Mouse (Mus musculus): Measurements from ENCODE around the gene S100b.

The S100b gene

DNA sequence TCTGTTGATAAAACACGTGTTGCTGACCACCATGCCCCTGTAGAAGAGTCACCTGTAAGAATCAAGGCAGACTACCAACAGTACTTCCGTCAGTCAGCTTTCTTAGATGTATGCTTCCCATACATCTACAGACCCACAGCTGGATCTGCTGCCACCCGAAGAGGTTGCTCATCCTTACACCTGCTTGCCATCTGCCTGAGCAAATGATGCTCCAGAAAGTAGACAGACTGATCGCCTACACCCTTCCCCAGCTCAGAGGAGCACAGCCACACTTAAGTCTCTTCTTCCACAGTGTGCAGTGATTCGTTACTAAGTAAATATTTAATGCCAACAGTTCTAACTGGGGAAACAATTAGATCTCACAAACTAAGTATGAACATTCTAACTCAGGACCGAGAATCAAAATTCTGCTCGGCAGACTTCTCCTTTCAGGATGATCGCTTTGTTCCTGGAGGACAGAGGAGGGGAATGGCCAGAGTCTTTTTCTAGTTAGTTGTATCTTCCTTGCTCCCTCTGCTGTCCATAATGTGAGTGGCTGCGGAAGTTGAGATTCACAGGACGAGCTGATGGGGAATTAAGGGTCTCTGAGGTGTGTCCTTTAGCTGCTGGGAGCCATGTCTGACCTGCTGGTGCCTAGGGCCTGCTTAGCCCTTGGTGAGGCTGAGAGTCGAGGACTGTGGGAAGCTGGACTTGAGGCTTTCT is 6.9 kb downstream of the S100b start:
- no peak for DNase-seq (ENCODE audit: low spot score)

GRCm38 (mm10) chr10:76261447-76261846 is 7.8 kb downstream of the S100b start:
- peak; percentile 22 for DNase-seq (ENCODE audit: low spot score)

DNA sequence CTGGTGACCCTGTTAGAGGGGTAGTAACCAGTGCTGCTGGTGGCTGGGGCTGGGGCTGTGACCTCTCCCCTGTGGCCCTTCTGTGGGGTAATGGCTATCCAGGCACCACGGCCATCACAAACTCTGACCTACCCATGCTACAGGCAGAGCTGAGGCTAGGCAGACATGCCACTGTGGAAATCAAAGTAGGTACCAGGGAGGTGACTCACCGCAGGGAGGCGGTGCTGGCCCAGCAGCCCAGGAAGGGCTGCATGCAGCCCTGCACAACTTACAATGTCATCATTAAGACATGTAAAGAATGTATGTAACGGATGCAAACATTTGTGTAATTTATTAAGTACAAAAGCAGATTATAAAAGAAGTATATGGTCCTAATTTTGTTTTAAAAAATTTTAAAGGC is 8.8 kb downstream of the S100b start:
- no peak for DNase-seq (ENCODE audit: low spot score)

- DNase-seq (ENCODE audit: low spot score) = no peak
Observed at GRCm38 (mm10) chr10:76271238-76271637, 17.6 kb downstream of the S100b start.

GRCm38 (mm10) chr10:76275256-76275655 is 21.6 kb downstream of the S100b start:
- no peak for DNase-seq (ENCODE audit: low spot score)

DNA sequence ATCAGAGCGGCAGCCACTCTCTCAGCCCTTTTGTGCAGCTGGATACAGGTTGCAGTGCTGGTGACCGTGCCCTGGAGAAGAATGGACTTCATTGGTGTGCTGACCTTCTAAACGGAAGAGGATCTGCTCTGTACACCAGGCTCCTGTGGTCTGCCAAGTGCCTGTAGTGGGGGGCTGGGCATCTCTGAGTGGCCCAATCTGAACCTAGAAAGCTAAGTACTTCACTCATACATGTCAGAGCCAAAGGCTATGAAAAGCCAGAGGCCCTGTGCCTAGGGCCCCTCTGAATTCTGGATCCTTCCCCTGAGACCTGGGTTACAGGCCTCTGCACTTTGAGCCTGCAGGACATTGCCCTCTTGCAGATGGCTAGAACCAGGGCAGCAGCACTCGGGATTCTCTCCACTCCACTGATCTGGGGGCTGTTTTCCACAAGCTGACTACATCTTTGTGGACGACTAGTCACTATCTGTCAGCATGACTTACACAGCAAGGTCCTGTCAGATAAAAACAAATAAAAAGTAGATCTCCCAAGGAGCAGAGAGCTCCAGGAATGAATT is 25.0 kb downstream of the S100b start:
- DNase-seq (ENCODE audit: low spot score) = no peak

GRCm38 (mm10) chr10:76288268-76288993 is 34.8 kb downstream of the S100b start:
- DNase-seq (ENCODE audit: low spot score) = no peak

- no peak for DNase-seq (ENCODE audit: low spot score)
Observed at GRCm38 (mm10) chr10:76289052-76289451, 35.4 kb downstream of the S100b start.

- no peak for DNase-seq (ENCODE audit: low spot score)
Observed at GRCm38 (mm10) chr10:76289936-76290671, 36.5 kb downstream of the S100b start.

GRCm38 (mm10) chr10:76293222-76293621 is 39.6 kb downstream of the S100b start:
- no peak for DNase-seq (ENCODE audit: low spot score)

DNA sequence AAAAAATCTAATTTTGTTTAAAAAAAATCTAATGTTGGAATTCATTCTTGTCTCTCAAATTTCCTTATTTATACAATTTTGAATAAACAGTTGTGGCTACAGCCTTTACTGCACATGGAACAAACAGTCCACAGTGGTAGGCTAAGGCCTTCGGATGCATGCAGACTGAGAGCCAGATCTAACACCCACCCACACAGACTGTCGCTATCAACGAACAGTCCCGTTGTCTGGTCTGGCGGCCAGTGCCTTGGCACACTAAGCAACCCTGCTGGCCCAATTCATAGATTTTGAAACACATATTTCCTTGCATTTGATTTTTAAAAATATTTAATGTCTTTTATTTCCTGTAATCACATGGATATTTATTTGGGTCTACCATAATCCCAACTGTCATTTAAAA is 46.5 kb downstream of the S100b start:
- no peak for DNase-seq (ENCODE audit: low spot score)

DNA sequence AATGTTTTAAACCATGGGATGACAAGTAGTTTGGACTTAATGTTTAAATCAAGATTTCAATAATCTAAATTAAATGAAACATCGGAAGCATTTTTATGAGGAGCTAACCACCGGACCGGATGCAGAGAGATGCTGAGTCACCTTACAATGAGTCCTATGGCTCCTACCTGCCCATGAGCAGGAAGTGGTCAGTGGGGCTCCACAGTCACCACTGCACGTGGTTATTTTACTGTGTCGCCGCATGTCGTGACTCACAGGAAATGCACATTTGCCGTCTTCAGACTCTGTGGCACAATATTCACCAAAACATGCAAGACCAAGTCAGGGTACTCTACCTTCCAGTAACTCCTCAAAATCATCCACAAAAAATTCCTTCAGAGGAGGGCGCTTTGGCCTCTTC is 53.1 kb downstream of the S100b start:
- DNase-seq (ENCODE audit: low spot score) = no peak
